Mouse (Mus musculus) heart, adult 2 months (tissue): ENCODE measurements at regions not wholly inside any gene's neighbourhood (a gene's known extent, or its start where the extent isn't known, plus 50 kb on each side); places are given as distances from the start of the nearest gene placed in this dataset.

Experiments
- CTCF ChIP-seq: fragments of 200-600 bp; IDR thresholded peaks from 2 replicates; pipeline ENCODE4 v1.8.1; 2022; ENCODE audit warnings: antibody characterized with exemption, mild to moderate bottlenecking, moderate library complexity
- EP300 ChIP-seq: fragments of 200-500 bp; IDR thresholded peaks from 2 replicates; pipeline ENCODE4 v1.6.1; 2011; ENCODE audit warnings: low read depth, low read length, control low read depth; ENCODE audit not compliant: insufficient read depth
- POLR2A ChIP-seq: fragments of 200-500 bp; IDR thresholded peaks from 2 replicates; pipeline ENCODE4 v1.6.1; 2011; ENCODE audit warnings: mild to moderate bottlenecking, low read depth, low read length, control low read depth; ENCODE audit not compliant: insufficient read depth

- TF ChIP-seq POLR2A, result no peak
- no peak for TF ChIP-seq CTCF
- no peak for TF ChIP-seq EP300
Observed at GRCm38 (mm10) chr7:40144431-40144830, 626.9 kb downstream of the Zfp619 start.
